Mouse (Mus musculus): ENCODE measurements around the gene Rpl35. TPM values are rescaled to one million over a fixed set of nuclear protein-coding genes. Genes with fewer than 3 reads are reported as not detected.

The Rpl35 gene
- polyA plus RNA-seq, 3 experiments from 2014 or later = 1,176 to 2,203 (median 2,023) TPM

Other genes starting within 250 kb of the Rpl35 start
- under 1 TPM; 0.37 to 0.63 (median 0.54) TPM for gene Nr6a1, start 77.9 kb downstream of the Rpl35 start, polyA plus RNA-seq (2017; shearing (Covaris generic))
- gene Olfml2a, start 73.6 kb downstream of the Rpl35 start, polyA plus RNA-seq (2017; shearing (Covaris generic)) = under 1 TPM in 1 of 3 experiments, not detected in 2; 0.12 TPM
- 1 to 10 TPM in 1 of 3 experiments, under 1 TPM in 2; 0.28 to 1.5 (median 0.63) TPM for gene Wdr38, start 8.1 kb downstream of the Rpl35 start, polyA plus RNA-seq (2017; shearing (Covaris generic))
- 100 to 1,000 TPM; 111 to 141 (median 119) TPM for gene Arpc5l, start 276 bp downstream of the Rpl35 start, polyA plus RNA-seq (2017; shearing (Covaris generic))
- gene Golga1, start 59.9 kb upstream of the Rpl35 start, polyA plus RNA-seq (2017; shearing (Covaris generic)) = 10 to 100 TPM; 24.0 to 38.2 (median 35.3) TPM
- 10 to 100 TPM in 2 of 3 experiments, 1 to 10 TPM in 1; 9.7 to 21.0 (median 14.3) TPM for gene Scai, start 185.1 kb upstream of the Rpl35 start, polyA plus RNA-seq (2017; shearing (Covaris generic))
- 100 to 1,000 TPM; 113 to 155 (median 122) TPM for gene Ppp6c, start 220.8 kb upstream of the Rpl35 start, polyA plus RNA-seq (2017; shearing (Covaris generic))